Mouse (Mus musculus) erythroid progenitor cell, adult 5-6 weeks (primary cell): Measurements from ENCODE around the gene Dvl1. TPM values are rescaled to one million over a fixed set of nuclear protein-coding genes. Genes with fewer than 3 reads are reported as not detected.
A peak's percentile ranks its signal among the peaks of the same experiment; 100 is the strongest.

Source experiments
- ATAC-seq: replicated peaks from 2 replicates; pipeline ENCODE4 v1.8.0; 2016; ENCODE audit warnings: moderate number of reproducible peaks, mild to moderate bottlenecking, moderate TSS enrichment, inconsistent platforms; ENCODE audit not compliant: poor library complexity, low FRiP score, severe bottlenecking
- total RNA-seq, 2 experiments: library from RNA; stranded (forward) in 1 of 2; stranded (reverse) in 1 of 2; fragments of 150-400 nt in 1 of 2; fragments of 186-747, 209-891 nt in 1 of 2; gene quantifications; 2 replicates each; pipeline versions ENCODE4 v1.2.3 to v1.2.4; 2015 to 2017; ENCODE audit warnings: low replicate concordance in 2 of 2

Dvl1 gene
- 20.9 and 26.0 TPM in 2 replicates for total RNA-seq (2015; ENCODE audit: low replicate concordance)
- total RNA-seq (2017; ENCODE audit: low replicate concordance): 19.5 and 22.4 TPM in 2 replicates

DNA sequence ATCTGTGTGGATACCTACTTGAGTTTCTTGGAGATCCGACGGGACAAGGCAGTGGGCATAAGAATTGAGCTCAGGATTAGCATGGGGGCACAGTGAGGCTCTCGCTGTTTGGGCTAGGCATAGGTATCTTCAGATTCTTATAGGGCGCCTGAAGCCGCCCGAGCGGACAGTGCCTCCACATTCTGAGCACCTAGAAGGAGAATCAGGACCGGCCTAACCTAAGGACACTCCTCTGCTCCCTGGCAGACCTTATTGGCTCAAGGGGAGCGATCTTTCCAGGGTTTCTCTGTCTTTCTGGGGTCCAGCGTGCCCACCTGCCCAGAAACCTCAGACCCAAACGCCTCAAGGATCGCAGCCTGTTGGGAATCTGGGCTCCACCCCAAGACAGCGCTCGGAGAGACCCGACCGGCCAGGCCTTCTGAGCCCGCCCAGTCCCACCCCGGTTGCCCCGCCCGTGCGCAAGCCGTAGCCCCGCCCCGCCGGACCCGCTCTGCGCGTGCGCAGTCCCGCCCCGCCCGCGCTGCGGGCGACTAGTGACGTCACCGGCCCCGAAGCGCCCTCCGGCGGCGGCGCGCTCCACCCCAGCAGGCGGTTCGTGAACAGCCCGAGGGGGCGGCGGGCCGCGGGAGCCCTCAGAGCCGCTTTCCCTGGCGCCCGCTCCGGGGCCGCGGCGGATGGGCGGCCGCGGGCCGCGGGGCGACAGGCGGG lies at the start of gene Dvl1:
Dvl1 (plus strand) TSS at position 532 of the 708 bp plus-strand sequence.
- peak; percentile 82 for ATAC-seq

DNA sequence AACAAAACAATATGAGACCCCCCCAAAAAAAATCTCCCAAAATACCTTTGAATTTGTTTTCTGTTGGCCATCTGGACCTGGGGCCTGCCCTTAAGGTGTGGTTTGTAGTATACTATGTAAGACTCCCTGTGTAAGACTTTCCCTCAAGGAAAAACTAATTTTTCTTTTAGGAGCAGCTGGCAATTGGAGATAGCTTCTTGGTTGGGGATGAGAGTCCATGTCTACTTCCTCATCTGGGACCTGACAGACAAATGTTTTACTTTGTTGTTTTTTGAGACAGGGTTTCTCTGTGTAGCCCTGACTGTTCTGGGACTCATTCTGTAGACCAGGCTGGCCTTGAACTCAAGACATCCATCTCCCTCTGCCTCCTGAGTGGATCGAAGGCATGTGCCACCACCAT lies 45.1 kb upstream of the Dvl1 start:
- ATAC-seq: no peak

DNA sequence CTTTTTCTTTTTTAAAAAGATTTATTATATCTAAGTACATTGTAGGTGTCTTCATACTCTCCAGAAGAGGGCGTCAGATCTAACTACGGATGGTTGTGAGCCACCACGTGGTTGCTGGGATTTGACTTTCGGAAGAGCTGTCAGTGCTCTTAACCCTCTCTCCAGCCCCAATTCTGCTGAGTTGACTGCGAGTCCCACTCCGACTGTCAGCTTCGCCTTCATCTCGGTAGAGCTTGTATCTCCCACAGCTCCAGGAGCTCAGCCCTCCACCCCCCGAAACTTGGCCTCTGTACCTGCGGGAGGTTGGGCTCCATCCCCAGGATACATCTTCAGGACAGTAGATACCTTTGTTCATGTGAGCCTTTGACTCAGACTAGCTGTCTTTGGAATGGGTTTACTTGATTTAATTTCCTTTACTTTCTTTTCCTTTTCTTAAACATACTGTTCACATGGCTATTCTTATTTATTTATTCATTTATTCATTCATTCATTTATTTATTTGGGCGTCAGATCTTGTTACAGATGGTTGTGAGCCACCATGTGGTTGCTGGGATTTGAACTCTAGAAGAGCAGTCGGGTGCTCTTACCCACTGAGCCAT lies 44.4 kb upstream of the Dvl1 start, which contains the start of gene Mrpl20:
Mrpl20 (plus strand) TSS at position 138 of the 599 bp plus-strand sequence.
- ATAC-seq: peak; percentile 43

DNA sequence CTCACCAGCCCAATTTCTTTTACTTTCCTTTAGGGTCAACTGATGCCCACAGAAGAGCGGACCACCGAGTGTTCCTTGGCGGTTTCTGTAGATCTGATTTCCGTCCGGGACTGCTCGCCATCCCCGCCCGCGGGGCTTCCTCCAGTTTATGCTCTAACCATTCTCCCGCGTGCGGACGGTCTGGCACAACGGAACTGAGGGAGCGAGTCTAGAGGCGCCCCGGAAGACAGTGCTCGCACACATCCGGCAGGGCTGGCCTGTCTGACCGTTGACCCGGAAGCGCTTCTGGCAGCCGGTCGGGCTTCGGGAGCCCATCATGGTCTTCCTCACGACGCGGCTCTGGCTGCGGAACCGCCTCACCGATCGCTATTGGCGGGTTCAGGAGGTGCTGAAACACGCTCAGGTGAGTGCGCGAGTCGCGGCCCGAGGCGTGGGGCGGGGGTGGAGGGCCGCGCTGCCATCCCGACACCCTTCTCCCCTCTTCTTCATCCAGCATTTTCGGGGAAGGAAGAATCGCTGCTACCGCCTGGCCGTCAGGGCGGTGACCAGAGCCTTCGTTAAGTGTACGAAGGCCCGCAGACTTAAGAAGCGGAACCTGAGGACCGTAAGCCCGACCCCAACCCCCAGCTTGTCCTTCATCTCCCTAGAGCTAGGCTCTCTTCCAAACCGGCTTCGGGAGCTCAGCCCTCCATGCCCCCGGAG lies 43.7 kb upstream of the Dvl1 start:
- ATAC-seq: peak; percentile 96

DNA sequence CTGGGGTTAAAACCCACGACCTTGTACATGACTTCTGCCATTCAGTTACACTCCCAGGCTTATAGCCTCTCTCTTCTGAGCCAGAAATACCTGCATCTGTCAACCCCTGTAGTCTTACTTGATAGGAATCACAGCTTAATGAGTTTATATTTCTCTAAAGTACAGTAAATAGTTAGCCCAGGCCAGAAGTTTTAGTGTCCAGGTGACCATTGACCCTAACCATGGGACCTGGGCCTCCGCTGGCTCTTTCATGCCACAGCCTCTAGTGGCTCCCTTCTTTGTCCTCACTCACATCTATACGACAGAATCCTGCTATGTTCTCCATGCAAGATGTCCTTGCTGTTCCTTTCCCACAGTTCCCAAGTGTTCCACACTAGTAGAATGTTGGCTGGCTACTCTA lies 39.4 kb upstream of the Dvl1 start:
- no peak for ATAC-seq

DNA sequence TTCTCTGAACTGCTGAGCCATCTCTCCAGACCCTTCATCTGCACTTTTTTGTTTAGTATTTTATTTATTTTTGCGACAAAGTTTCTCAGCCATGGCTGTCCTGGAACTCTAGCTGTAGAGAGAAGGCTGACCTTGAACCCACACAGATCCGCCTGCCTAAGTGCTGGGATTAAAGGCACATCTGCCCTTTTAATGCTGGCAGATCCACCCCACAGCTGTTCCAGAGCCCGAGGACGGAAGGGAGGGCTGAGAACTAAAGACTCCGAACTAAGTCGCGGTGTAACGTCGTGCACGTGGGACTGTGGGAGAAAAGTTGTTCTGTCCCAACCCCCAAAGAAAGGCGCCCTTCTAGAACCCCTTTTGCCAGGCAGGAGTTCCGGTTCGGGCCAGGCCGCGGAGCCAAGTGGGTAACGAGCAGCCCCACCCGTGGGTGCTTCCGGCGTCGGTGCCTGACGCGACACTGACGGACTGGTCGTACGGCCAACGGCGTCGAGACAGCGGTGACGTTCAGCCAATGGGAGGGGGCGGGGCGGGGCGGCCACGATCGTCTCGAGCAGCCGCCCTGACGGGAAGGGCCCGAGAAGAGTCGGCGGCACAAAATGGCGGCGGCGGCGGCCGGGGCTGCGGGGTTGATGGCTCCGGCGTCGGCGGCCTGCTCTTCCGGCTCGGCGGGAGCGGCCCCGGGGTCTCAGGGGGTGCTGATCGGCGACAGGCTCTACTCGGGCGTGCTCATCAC lies 35.1 kb upstream of the Dvl1 start, which contains the start of gene Ccnl2:
Ccnl2 (plus strand) TSS at position 561 of the 736 bp plus-strand sequence.
- peak; percentile 99 for ATAC-seq

DNA sequence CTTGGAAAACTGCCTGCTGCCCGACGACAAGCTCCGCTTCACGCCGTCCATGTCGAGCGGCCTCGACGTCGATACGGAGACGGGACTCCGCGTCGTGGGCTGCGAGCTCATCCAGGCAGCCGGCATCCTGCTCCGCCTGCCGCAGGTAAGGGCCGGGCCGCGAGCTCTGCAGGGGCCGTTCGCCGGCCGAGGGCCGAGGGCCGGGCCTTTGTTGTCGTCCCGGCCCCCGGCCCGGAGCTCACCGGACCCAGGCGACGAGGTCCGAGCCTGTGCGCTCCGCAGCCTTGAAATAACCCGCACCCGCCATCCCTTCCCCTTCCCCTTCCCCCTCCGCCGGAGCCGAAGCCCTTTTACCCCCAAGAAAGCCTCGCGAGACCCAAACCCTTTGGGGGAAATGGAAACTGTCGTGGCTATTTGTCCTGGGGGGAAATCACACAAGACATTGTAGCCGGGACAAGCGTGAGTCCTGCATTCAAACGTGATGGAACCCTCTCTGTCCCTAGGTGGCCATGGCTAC lies 34.5 kb upstream of the Dvl1 start:
- 0 out of 2 replicates have a peak, but pooled peaks have one; percentile 2 for ATAC-seq

DNA sequence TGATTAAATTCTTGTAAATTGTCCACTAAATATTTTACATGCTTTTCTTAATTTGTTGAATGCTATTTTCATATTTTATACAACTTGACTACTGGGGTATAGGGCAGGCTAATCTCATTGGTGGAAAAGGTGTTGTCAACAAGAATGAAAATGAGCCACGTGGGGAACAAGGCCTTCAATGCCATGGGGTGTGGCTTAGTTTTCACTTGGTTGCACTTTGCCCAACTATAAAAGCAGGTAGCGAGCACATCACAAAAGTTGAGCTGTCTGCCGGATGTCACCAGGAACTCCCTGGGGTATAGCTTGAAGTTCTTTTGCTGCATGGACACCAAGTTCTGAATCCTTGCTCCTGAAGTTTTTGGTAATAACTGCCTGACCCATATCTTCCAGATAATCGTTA lies 29.7 kb upstream of the Dvl1 start:
- no peak for ATAC-seq

DNA sequence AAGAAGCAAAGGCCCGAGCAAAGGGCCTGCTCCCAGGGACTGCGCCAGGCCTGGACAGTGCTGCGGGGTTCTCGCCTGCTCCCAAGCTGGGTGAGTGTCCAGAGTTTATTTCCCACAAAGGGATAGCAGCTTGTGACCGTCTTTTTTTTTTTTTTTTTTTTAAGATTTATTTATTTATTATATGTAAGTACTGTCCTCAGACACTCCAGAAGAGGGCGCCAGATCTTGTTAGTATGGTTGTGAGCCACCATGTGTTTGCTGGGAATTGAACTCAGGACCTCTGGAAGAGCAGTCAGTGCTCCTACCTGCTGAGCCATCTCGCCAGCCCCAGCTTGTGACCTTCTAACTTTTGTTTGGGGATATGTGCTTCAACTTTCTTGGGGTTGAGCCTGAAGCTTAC lies 26.2 kb upstream of the Dvl1 start:
- ATAC-seq: no peak

DNA sequence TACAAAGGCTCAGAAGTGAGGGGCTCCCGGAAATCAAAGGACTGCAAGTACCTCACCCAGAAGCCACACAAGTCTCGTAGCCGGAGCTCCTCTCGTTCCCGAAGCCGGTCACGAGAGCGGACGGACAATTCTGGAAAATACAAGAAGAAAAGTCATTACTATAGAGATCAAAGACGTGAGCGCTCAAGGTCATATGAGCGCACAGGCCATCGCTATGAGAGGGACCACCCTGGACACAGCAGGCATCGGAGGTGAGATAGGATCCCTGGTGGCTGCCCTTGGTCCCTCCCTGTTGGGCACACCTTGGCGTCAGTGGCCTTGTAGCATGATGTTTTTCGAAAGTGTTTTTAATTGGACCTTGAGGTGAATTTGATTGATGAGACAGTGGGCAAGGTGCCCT lies 23.8 kb upstream of the Dvl1 start:
- ATAC-seq: no peak

DNA sequence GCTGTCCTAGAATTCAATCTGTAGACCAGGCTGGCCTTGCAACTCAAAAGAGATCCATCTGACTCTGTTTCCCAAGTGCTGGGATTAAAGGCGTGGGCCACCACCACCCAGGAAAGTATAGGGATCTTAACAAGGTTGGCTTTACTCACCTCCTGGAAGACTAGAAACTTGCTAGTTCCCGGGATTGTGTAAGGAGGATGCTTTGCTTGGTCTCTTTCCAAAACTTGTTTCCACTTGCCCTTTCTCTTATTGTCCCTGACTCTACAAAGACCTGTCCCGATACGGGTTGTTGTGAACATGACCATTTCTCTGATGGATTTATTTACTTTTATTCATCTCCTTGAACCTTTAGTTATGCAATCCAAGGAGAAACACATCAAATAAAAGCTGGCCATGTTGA lies 17.3 kb upstream of the Dvl1 start:
- no peak for ATAC-seq

DNA sequence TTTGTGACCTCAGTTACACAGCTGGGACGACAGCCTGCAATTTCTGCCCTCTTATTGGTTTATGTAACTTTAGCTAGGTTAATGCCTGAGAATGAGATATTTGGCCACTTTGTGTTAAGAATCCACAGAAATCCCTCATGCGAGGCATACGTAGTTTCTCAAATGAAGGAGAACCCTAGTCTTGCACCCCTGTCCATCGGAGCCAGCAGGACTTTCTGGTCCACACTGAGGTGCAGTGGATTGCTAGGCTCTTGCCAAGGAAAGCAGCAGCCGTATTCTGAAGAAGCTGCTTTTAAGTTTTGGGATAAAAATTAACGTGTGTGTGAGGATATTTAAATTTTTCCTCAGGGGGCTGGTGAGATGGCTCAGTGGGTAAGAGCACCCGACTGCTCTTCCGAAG lies 16.6 kb upstream of the Dvl1 start:
- ATAC-seq: no peak

DNA sequence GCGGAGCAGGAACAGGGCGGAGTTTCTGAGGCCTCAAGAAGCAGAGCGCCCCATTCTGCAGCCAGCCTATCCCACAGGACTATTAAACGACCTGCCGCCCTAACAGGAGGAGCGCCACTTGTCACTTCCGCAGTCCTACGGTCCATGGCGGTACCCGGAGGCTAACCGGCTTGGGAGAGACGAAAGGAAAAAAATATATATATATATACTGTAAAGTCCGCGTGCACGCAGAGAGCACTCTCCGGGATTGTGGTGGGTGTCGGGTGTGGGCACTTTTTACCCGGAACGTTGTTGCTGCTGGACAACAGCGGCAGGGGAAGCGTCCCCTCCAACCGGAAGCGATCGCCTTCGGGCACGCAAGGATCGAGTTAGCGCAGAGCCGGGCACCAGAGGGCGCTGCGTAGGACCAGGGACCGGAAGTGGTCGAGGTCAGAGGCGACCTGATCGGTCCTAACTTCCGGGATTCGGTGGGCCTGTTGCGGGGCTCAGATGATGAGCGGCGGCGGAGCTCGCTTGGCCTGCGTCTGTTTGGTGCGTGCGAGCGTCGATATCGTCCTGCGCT lies 15.9 kb upstream of the Dvl1 start, which contains the start of gene Aurkaip1:
Aurkaip1 (plus strand) TSS at position 68 of the 562 bp plus-strand sequence.
- ATAC-seq: peak; percentile 92

DNA sequence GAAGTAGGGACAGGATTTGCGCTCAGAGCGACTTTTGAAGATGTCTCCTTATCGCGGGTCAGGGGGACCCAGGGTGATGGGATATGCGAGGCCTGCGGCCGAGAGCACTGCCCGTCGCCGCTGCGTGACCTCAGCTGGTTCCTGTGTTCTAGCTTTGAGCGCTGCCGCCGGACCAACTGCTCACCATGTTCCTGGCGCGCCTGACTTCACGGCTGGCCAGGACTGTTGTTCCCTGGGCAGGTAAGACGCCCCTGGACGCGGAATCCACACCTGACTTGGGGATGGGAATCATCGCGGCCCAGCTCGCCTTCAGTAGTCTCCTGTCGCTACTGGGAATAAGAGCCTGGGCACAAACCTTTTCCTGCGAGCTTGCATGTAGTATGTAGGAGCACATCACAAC lies 15.4 kb upstream of the Dvl1 start:
- ATAC-seq: peak; percentile 41

DNA sequence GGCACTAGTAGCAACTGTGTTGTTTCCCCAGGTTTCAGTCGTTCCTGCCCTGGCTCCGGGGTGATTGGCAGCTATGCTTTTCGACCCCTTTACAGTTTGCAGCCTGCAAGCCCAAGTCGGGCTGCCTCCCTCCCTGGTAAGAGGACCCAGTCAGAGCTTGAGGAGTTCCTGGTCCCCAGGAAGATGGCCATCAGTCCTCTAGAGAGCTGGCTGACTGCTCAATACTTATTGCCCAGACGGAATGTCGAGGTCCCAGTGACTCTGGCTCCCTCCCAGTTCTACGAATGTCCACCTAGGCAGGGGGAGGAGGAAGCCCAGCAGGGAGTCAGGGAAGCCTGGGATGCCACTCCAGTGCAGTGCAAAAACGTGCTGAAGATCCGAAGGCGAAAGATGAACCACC lies 14.9 kb upstream of the Dvl1 start:
- no peak for ATAC-seq

DNA sequence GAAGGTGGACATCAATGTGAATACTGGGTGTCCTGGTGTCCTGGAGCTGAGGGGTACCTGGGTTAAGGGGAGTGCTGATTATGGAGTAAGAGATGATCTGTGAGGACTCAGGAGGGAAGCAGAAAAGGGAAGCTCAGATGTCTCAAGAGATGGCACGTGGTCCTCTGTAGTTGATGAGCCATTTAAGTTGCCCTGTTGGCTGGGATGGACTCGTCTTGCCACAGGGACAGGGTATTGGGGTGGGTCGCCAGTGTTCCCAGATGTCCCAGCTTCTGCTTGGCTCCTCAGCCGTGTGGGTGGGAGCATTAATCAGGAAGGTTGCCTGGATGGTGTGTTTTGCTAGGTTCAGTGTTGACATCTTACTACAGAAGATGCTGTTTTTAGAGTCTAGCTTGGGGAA lies 14.0 kb upstream of the Dvl1 start:
- ATAC-seq: no peak

DNA sequence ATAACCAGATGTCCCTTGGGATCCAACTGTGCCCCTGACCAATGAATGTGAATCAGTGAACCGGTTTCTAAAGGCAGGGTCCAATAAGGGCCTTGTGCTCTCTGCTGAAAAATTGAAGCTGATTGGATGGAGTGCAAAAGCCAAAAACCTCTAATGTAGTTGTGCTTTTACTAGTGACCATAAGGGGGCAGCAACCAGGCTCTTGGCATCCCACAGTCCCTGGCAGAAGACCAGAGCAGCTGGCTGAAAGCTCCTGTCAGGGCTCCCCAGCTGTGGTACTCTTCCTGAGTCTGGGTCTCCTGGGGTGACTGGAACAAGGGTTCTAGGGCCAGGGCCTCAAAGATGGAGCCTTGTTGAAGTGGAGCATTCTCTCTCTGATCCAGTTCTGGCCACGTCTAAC lies 13.4 kb upstream of the Dvl1 start:
- ATAC-seq: peak; percentile 54

DNA sequence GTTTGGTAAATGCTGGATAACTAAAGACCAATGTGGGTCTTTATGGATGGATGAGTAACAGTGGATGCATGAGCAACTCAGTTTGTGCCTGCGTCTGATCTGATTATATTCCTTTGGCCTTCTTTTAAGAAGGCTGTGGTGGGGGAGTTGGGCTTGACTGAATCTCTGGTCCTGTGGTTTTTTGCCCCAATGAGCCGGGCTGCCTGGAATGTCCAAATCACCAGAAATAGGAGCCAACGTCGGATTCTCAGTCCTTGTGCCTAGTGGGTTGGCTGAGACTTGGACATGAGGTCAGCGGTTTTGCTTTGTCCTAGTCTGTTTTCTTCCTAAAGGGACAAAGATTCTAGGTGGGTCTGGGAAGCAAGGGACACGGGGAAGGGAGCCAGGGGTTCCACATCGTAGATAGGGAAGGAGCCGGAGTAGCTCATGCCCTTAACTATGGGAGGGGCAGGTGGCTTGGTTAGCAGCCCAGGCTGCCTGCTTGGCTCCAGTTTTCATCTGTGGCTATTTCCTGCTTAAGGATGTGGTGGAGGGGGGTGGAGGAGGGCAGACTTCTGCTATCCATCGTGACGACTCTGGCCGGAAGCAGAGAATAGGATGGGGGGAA lies 9.7 kb upstream of the Dvl1 start:
- ATAC-seq: no peak
